Mouse (Mus musculus) activated CD4-positive, CD25-positive, alpha-beta regulatory T cell (primary cell): ENCODE data around the gene Zcchc14. TPM values are rescaled to one million over a fixed set of nuclear protein-coding genes. Genes with fewer than 3 reads are reported as not detected.

Source experiments
- polyA plus RNA-seq, 2 experiments: library from polyadenylated mRNA; unstranded; fragments of 100-300 nt; shearing (Covaris generic); gene quantifications; one replicate each; pipeline ENCODE4 v1.2.1; 2017

The Zcchc14 gene
- polyA plus RNA-seq = under 1 TPM in 1 of 2 experiments, not detected in 1; 0.26 TPM

GRCm38 (mm10) chr8:121652774-121653323, at the start of gene Zcchc14:
Zcchc14 (minus strand) TSS chr8:121652901.

GRCm38 (mm10) chr8:121590203-121591177, 62.2 kb downstream of the Zcchc14 start, which contains the start of gene Map1lc3b:
Map1lc3b (plus strand) TSS chr8:121590361.

DNA sequence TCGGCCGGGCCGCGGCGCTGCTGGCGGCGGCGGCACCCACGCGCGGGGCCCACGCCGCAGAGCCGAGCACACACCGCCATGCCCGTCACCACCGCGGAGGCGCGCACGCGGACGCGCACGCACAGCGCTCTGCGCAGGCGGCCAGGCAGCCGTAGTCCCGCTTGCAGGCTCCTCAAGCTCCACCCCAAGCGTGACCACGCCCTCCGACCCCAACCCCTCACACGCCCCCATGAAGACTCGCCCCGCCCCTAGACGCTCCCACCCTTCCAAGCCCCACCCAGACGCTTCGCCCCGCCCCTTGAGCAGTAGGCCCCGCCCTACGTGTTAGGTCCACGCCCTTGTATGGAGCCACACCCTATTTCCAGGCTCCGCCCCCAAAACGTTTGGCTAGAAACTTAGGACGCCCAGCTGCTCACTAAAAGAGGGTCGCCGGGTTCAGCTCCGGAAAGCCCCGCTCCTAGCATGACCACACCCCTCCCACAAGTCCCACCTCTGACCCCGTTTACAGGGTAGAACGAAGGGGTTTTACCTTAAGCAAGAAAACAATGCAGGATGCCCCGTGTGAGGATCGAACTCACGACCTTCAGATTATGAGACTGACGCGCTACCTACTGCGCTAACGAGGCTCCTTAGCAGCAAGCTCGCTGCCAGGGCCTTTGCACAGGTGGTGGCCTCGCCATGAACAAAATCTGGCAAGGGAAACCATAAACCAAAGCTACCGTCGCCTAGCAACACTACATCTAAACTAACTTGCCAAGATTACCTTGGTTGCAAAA, 73.8 kb downstream of the Zcchc14 start, which contains the start of gene Fbxo31:
TSS of gene Fbxo31 (minus strand) at position 131 of the 776 bp plus-strand sequence.

Other genes starting within 250 kb of the Zcchc14 start
- gene 1700018B08Rik, start 108.6 kb downstream of the Zcchc14 start, polyA plus RNA-seq = not detected
- gene Fbxo31, start 74.1 kb downstream of the Zcchc14 start, polyA plus RNA-seq = 10 to 100 TPM; 24.4 to 47.1 TPM
- gene Map1lc3b, start 62.5 kb downstream of the Zcchc14 start, polyA plus RNA-seq = 100 to 1,000 TPM; 298 to 358 TPM
- gene Jph3, start 76.7 kb upstream of the Zcchc14 start, polyA plus RNA-seq = under 1 TPM; 0.10 to 0.12 TPM
- gene Klhdc4, start 176.7 kb upstream of the Zcchc14 start, polyA plus RNA-seq = 10 to 100 TPM; 30.1 to 35.6 TPM